Mouse (Mus musculus) thymus, postnatal 25 days (tissue): Measurements from ENCODE around the gene Grm8.

Experiments
- DNase-seq: peaks from one replicate; pipeline ENCODE4 v3.0.0; 2022

The Grm8 gene

DNA sequence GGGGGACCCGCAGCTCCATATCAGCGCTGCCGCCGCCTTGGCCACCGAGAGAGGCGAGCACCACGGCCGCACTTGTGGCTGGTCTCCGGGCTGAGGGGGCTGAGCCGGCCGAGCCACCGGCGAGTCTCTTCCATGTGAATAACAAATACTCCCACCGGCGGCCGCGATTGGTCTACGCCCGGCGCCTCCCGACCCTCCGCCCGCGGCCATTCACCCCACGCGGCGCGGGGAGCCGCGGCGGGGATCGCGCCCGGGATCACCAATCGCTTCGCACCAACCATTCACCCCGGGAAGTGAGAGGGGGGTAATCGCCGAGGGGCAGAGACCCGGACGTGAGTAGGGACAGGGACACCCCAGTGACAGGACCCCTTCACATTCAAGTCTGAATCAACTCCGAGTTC lies at the start of gene Grm8:
Gene Grm8 (minus strand): TSS at position 178 of the 401 bp plus-strand sequence.
- DNase-seq: peak; percentile 5

DNA sequence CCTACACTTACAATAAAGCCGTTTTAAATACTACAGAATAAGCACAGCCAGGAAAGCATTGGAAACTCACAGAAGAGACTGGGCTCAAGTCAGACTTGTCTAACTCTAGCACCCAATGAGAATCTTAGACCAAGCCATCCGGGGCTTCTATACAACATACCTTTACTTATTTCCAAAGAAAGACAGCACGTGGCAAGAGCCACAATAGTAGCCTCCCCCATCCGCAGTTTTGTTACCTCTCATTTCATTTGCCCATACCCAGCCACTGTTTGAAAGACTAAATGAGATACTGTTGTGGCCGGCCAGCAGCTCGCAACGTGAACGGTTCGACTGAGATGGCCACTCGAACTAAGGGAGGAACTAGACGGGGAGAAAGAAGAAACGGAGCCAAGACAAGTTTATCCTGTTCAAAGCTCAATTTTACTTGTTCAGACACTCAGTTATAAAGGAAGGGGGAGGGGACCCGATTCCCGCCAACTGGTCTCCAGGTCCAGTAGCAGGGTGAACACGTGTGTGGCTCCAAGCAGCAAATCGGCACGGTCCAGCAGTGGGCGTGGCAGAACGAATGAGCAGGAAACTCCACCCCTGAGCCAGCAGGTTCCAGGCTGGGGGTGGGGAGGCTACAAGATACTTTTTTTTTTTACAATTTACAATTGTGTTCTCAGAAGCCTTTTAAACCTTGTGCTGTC lies 35.0 kb upstream of the Grm8 start:
- no peak for DNase-seq

- DNase-seq: no peak
Measured at GRCm38 (mm10) chr6:28160399-28160798, 25.4 kb upstream of the Grm8 start.

- no peak for DNase-seq
Measured at GRCm38 (mm10) chr6:28146445-28146844, 11.5 kb upstream of the Grm8 start.

- DNase-seq: no peak
Measured at GRCm38 (mm10) chr6:28142332-28142731, 7.4 kb upstream of the Grm8 start.

DNA sequence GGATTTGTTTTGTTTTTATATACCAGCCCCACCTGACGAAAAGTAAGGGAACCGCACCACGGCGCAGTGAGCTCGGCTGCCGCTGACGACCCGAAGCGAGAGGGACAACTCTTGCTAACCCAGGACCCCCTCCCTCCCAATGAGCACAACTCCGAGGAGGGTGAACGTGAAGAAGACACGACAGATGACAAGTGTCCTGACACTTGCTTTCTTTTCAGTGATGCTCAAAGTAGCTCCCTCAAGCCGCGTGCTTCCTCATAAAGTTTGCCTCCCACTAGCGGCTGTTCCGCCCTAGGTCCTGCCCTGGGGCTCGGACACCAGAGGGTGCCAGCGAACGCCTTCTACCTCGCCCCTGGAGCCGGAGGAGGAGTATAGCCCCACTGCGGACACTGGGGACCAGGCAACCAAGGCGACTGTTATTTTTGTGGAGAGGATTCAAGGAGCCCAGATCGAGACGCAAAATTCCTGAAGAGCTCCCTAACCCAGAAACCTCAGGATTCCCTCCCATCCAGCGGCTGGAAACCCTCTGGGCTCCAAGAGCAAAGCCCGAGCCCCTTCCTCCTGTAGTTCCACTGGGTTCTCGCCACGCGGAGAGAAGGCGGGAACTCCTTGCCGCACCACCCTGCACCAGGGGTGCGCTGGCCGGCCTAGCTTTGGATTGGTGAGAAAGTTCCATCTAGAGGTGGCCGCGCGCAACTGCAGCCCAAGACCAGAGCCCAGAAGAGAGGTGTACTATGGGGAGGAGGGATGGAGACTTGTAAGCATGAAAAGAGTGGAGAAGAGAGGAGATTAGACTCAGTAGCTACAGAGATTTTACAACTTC lies 644 bp upstream of the Grm8 start:
- DNase-seq: peak; percentile 73

DNA sequence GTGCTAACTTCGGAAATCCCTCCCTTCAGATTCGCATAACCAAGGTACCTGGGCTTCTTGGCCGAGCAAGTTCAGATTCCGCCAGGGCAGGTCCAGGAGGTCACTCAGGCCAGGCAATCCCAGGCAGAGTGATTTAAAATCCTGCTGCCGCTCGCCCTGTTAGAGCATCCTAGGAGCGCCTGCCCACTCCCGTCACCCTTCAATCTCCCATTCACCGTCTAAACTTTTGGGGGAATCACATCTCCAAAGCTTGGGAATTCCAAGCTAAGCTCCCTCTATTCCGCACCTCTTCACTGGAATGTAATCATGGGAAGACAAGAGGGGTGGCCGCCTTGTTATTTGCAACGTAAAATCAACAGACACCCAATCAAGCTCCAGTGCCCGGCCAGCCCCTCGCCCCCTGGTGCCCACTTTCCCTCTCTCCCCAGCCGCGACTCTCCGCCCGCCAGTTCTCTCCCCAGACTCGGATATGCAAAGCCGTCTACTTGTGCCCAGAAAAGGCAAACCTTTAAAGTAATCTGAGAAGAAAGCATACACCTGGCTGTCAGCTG lies 652 bp downstream of the Grm8 start:
- DNase-seq: no peak

GRCm38 (mm10) chr6:28133206-28134063 lies 1.5 kb downstream of the Grm8 start:
- DNase-seq: no peak

- DNase-seq: no peak
Measured at GRCm38 (mm10) chr6:28132056-28132455, 2.9 kb downstream of the Grm8 start.

DNA sequence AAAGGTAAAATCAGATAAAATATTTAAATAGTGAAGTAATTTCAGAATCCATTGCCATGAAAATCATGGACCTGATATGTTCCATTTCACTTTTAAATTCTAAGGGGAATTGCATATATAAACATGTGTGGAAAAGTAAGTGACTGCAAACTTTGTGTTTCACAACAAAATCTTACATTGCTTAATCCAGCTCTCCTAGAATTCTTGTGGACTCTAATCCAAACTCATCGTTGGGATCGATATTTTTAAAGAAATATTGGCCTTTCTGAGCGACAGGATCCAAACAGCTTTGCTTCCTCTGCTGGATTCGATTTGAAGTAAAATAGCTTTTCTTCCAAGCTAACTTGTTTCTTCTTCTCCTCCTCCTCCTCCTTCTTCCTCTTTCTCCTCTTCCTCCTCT lies 6.1 kb downstream of the Grm8 start:
- DNase-seq: no peak

- no peak for DNase-seq
Measured at GRCm38 (mm10) chr6:28115519-28115918, 19.5 kb downstream of the Grm8 start.

GRCm38 (mm10) chr6:28114916-28115315 lies 20.1 kb downstream of the Grm8 start:
- DNase-seq: no peak

- no peak for DNase-seq
Measured at GRCm38 (mm10) chr6:28111551-28111950, 23.4 kb downstream of the Grm8 start.

DNA sequence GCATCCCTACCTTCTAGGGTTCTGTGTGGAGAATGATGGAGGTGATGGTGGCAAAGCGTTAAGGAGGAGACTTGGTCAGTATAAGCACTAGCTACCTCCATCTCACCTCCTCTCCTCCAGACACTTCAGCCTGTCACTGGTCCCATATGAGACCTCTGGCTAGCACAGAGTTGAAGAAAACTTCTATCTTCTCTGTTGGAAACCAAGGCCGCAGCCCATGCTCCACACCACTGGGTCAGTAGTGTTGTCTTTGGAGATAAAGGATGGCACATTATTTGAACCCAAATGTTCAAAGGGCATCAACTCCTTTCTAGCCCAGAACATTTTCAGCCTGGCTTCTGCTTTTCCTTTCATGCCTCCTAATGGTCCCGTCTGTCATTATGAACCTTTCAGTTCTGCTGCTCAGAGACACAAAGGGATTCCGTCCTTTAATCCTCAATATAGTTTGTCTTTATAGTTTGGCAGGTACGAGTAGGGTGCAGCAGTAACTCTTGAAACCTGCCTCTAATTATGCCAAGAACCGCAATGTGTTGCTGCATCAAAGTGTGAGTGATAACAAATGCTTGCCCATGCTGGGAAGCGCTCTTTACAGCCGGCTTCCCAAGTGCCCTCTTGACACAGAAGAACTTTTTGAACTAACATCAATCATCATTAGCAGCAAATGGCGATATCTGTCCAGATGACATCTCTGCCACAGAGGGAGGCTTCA lies 32.2 kb downstream of the Grm8 start:
- no peak for DNase-seq

DNA sequence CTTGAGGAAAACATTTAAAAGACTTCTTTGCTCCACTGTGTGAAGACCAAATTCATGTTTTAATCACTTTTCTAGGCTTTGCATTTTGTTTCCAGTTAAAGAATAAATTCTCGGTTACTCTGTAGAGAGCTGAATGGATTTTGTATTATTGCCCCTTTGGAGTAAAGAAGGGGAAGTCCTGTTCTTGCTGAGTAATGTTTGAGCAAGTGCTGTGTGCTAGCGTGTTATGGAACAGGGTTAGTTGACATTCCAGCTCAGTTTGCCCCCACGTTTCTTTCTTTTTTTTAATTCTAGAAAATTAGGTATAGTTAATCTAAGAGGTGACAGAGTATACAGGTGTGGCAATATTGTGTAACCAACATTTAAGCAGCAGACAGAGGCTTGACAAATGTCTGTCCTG lies 35.0 kb downstream of the Grm8 start:
- no peak for DNase-seq

GRCm38 (mm10) chr6:28092511-28092910 lies 42.5 kb downstream of the Grm8 start:
- no peak for DNase-seq

DNA sequence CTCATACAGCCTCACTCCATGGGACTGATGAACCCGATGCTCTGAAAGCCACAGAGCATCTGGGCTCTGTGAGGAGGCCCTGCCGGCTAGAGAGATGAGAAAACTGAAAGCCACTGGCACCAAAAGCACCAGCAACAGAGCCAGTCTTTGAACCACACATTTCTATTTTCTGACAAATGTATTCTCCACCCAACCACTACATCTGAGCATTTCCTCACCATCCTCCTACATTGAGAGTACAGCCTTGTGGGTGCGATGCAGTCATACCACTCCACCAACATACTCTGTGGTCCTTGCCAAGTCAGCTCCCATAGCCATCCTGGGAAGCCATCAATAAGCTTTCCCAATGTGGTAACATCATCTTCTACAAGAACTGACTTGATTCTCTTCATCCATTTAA lies 43.1 kb downstream of the Grm8 start:
- DNase-seq: no peak

DNA sequence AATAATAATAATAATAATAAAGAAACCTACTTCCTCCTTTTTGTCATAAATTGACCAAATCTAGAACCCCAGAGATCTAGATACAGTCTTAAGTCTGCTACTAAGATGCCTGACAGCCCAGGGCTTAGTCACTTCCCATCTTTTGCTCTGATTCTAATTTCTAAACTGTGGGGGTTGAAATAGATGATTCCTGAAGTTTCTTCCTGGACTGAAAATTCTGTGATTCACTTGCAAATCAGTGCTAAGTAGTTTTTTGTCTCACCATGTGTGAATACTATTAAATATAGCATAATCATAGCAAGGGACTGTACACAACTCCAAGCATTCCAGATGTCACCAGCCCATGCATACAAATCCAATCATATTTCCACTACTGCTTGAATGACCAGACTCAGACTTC lies 44.0 kb downstream of the Grm8 start:
- no peak for DNase-seq

- no peak for DNase-seq
Measured at GRCm38 (mm10) chr6:28075534-28075933, 59.4 kb downstream of the Grm8 start.

- no peak for DNase-seq
Measured at GRCm38 (mm10) chr6:28074470-28074869, 60.5 kb downstream of the Grm8 start.

- DNase-seq: no peak
Measured at GRCm38 (mm10) chr6:28051966-28052365, 83.0 kb downstream of the Grm8 start.

DNA sequence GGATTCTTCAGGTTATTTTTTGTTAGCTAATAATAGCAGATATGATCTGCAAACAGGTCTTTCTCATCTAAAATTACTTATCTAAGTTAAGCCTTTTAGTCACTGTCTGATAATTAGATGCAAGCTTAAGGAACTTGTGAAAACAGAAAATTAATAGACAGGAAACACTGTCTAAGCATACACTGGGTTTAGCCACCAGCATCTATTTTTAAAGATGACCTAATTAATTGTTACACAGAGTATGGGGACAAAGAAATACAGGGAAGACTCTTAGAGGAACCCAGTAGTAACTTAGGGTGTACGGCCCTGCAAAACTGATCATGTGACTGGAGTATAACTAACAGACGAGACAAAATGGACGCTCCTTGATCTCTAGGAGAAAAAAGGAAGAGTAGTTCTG lies 92.6 kb downstream of the Grm8 start:
- no peak for DNase-seq

- no peak for DNase-seq
Measured at GRCm38 (mm10) chr6:28040815-28041214, 94.2 kb downstream of the Grm8 start.
